Mouse (Mus musculus) heart, embryonic 11.5 days (tissue): Measurements from ENCODE around the gene Gli3. TPM values are rescaled to one million over a fixed set of nuclear protein-coding genes. Genes with fewer than 3 reads are reported as not detected.
A peak's percentile ranks its signal among the peaks of the same experiment; 100 is the strongest.

Experiments
- ATAC-seq: fragments of 200-750 bp; cut with Nextera tagmentation; replicated peaks from 2 replicates; pipeline ENCODE4 v1.8.0; 2017; ENCODE audit warnings: moderate library complexity; ENCODE audit not compliant: insufficient number of reproducible peaks, low FRiP score, low TSS enrichment
- H3K27ac ChIP-seq: fragments of 300-500 bp; sonication (generic); 2 replicates; pipeline ENCODE4 v1.5.1; 2014; ENCODE audit warnings: mild to moderate bottlenecking, low read depth, low read length
- H3K27me3 ChIP-seq: fragments of 300-500 bp; sonication (generic); 2 replicates; pipeline ENCODE4 v1.6.1; 2014; ENCODE audit warnings: mild to moderate bottlenecking, low read length, mixed read lengths; ENCODE audit not compliant: control insufficient read depth, insufficient read depth
- H3K36me3 ChIP-seq: fragments of 300-500 bp; sonication (generic); 2 replicates; pipeline ENCODE4 v1.6.1; 2014; ENCODE audit warnings: mild to moderate bottlenecking, low read length, moderate library complexity, mixed read lengths; ENCODE audit not compliant: control insufficient read depth, insufficient read depth
- H3K4me1 ChIP-seq: fragments of 300-500 bp; sonication (generic); 2 replicates; pipeline ENCODE4 v1.6.1; 2014; ENCODE audit warnings: low read length; ENCODE audit not compliant: control insufficient read depth, insufficient read depth
- H3K4me2 ChIP-seq: fragments of 300-500 bp; sonication (generic); 2 replicates; pipeline ENCODE4 v1.6.1; 2014; ENCODE audit warnings: mild to moderate bottlenecking, moderate library complexity
- H3K4me3 ChIP-seq: fragments of 300-500 bp; sonication (generic); 2 replicates; pipeline ENCODE4 v1.5.1; 2014; ENCODE audit warnings: low read depth, low read length
- H3K9ac ChIP-seq: fragments of 300-500 bp; sonication (generic); 2 replicates; pipeline ENCODE4 v1.6.1; 2014; ENCODE audit warnings: mild to moderate bottlenecking, low read depth, low read length, moderate library complexity
- H3K9me3 ChIP-seq: fragments of 300-500 bp; sonication (generic); replicated peaks from 2 replicates; pipeline ENCODE4 v1.6.1; 2016; ENCODE audit warnings: low read length; ENCODE audit not compliant: control insufficient read depth
- WGBS: fragments of 180-500 bp; shearing (Covaris S2); extraction: QIAGEN DNeasy Blood & Tissue Kit; methylation state at CpG from one replicate; pipeline ENCODE4 v1.1.7; 2014; ENCODE audit not compliant: insufficient replicate concordance; 5-methylcytosine and 5-hydroxymethylcytosine counted together
- polyA plus RNA-seq: library from polyadenylated mRNA; unstranded; fragments of >200 nt; fragmentation: Nextera tagmentation; extraction: Ambion mirVana; gene quantifications from 2 replicates; pipeline ENCODE4 v1.2.1, GENCODE M21; 2014

Gli3 gene
- polyA plus RNA-seq, 1 experiment from 2014 or later: 11.4 TPM

DNA sequence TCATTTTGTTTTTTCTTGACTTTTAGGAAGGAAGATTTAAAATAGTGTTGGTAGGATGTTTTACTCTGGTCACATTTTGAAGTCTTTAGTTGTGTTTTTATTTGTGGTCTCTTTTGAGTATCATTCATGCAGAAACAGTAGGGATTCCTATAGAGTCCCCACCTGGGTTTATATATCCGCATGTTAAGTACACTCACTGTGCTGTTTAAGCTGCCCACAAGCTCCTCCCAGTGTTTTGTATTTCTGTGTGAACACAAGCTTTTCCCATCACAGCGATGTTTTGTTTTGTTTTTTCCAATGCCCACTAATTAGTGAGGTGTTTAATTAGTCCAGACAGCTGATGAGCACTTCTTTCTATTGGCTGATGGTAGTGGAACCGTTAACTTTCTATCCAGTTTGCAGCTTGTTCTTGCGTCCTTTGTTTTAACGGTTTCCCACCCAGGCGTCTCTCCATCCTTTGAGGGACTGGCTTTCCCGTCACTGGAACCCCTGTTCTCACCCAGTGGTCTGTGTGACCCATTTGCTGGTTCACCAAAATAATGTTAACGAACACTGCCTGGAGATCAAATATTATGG lies 87.1 kb downstream of the Gli3 start:
- Histone ChIP-seq H3K27me3 (no peaks in the 10 kb centered on the region), H3K9me3 (no peaks in the 10 kb centered on the region), H3K4me3 (no peak overlapping the region), H3K4me1 (no peaks in the 10 kb centered on the region; the same call in 1 of the 2 replicates), H3K4me2 (no peak overlapping the region), H3K27ac (no peak overlapping the region), H3K36me3 (no peaks in the 10 kb centered on the region), H3K9ac (no peak overlapping the region)
- no peak for ATAC-seq
- WGBS: 89% methylated on average over 8 of the region's 8 CpGs

DNA sequence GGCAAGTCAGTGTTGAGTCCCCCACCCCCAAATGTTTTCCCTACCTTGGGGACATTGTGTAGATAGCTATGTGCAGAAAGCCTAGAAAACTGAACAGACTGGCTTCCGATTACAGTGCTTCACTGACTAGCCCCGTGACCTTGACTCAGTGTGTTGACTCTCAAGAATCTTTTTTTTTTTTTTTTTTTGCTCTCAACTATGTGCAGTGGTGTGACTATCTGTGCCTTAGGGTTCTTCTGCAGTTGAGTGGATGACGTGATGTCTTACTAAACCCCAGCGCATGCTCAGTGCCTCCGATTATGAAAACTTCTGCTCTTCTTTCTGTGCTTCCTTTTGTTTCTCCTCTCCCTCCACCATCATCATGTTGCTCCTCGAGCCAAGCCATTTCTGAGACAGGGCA lies 87.7 kb downstream of the Gli3 start:
- H3K9ac ChIP-seq: no peak overlapping the region
- no peaks in the 10 kb centered on the region for H3K36me3 ChIP-seq
- H3K27me3 ChIP-seq: no peaks in the 10 kb centered on the region
- H3K4me1 ChIP-seq: no peaks in the 10 kb centered on the region; the same call in 1 of the 2 replicates
- H3K9me3 ChIP-seq: no peaks in the 10 kb centered on the region
- H3K4me2 ChIP-seq: no peak overlapping the region
- no peak overlapping the region for H3K4me3 ChIP-seq
- 60% methylated on average over 6 of the region's 6 CpGs for WGBS
- H3K27ac ChIP-seq: no peak overlapping the region
- no peak for ATAC-seq

DNA sequence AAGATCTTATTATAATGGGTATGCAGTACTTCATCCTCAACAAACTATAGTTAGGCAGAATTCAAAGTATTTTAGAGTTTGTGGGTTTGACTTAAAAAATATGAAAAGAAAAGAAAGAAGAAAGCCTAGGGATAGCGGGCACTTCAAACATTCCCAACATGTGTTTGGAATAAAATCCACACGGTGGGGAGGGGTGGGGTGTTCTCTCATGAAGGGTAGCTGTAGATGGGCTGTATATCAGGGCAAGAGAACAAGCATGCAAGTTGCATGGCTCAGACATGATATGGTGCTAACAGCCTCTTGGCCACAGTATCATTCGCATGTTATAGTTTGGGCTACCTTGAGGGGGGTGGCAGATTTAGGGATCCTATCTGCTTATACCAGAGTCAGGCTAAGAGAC lies 89.0 kb downstream of the Gli3 start:
- no peak overlapping the region for H3K4me3 ChIP-seq
- H3K27me3 ChIP-seq: no peaks in the 10 kb centered on the region
- H3K9me3 ChIP-seq: no peaks in the 10 kb centered on the region
- WGBS: 90% methylated on average over 3 of the region's 3 CpGs
- H3K4me2 ChIP-seq: no peak overlapping the region
- no peaks in the 10 kb centered on the region; the same call in 1 of the 2 replicates for H3K4me1 ChIP-seq
- H3K36me3 ChIP-seq: no peaks in the 10 kb centered on the region
- H3K27ac ChIP-seq: no peak overlapping the region
- ATAC-seq: no peak
- no peak overlapping the region for H3K9ac ChIP-seq

DNA sequence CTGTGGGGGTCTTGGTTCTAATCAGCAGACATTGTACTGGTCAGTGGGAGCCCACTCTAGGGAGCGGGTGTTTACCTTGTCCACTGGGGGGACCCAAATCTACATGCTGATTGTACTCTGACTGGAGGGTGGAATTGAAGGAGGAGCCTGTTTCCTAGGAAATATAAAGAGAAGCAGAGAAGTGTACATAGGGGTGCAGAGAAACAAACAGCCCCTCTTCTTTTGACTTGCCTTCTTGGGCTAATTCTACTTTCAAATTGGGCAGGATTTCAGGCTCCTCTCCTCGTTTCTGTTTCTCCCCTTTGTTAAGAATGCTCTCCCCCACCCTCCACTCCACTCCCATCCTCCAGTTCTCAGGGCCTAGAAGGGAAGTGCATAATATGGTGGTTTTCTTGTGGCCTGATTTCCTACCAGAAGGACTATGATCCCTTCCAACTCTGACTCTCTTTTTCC lies 93.6 kb downstream of the Gli3 start:
- WGBS: 37% methylated on average over 2 of the region's 2 CpGs
- no peaks in the 10 kb centered on the region for H3K36me3 ChIP-seq
- H3K4me1 ChIP-seq: no peaks in the 10 kb centered on the region
- H3K9ac ChIP-seq: no peak overlapping the region
- H3K4me3 ChIP-seq: no peak overlapping the region
- H3K9me3 ChIP-seq: no peaks in the 10 kb centered on the region
- no peak overlapping the region for H3K4me2 ChIP-seq
- H3K27me3 ChIP-seq: no peaks in the 10 kb centered on the region
- no peak for ATAC-seq
- H3K27ac ChIP-seq: no peak overlapping the region

DNA sequence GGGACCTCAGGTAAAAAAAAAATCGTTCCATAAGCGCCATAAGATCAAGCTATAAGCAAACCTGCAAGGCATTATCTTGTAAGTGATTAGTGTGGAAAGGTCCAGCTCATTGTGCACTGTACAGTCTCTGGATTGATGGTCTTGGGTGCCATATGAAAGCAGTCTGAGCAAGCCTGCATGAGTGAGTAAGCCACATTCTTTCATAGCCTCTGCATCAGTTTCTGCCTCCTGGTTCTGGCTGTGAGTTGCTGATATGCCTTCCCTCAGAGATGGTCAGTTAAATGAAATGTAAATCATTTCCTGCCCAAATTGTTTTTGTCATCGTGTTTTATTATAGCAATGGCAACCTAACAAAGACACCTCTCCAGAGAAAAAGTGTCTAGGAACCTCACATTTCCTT lies 98.4 kb downstream of the Gli3 start:
- Histone ChIP-seq H3K4me3 (no peak overlapping the region), H3K9ac (no peak overlapping the region), H3K27me3 (no peaks in the 10 kb centered on the region), H3K27ac (no peak overlapping the region), H3K9me3 (no peaks in the 10 kb centered on the region), H3K4me2 (no peak overlapping the region), H3K4me1 (0 out of 2 replicates have a peak, but pooled peaks cover 4% of the 10 kb centered on the region), H3K36me3 (no peaks in the 10 kb centered on the region)
- WGBS: 64% methylated on average over 3 of the region's 3 CpGs
- no peak for ATAC-seq

DNA sequence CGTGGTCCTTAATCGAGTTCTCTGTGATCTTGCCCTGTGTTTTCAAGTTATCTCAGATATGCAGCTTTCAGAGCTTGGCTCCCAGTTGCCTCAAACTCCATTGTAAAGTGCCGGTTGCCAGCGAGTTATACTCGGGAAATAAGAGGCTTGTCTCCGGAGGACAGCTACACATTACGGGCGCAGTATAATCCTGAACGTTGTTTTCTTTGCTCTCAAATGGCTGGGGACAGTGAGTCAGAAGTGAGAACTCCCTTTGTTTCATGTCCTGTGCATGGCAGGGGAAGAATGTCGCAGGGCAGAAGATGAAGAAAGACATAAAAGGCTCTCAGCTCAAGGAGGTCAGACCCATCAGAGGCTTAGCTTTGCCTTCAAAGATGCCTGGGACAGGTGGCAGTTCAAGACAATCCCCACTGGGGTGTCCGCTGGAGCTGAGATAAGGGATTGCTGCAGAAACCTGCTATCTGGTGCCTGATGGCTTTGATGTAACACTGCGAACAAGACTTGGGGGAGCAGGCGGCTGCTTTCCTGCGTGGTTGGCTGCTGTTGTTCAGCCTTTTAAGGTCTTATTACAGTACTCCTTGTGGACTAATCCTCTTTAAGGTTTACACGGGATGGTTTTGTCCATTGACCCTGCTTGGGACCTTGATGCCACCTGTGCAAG lies 108.0 kb downstream of the Gli3 start:
- Histone ChIP-seq H3K27ac (no peak overlapping the region), H3K4me3 (peak overlapping the region; percentile 2; the same call in 1 of the 2 replicates), H3K36me3 (no peaks in the 10 kb centered on the region), H3K4me1 (no peaks in the 10 kb centered on the region; the same call in 1 of the 2 replicates), H3K9me3 (no peaks in the 10 kb centered on the region), H3K27me3 (no peaks in the 10 kb centered on the region), H3K9ac (no peak overlapping the region), H3K4me2 (peak overlapping the region; percentile 36)
- no peak for ATAC-seq
- WGBS: 12% methylated on average over 15 of the region's 15 CpGs

DNA sequence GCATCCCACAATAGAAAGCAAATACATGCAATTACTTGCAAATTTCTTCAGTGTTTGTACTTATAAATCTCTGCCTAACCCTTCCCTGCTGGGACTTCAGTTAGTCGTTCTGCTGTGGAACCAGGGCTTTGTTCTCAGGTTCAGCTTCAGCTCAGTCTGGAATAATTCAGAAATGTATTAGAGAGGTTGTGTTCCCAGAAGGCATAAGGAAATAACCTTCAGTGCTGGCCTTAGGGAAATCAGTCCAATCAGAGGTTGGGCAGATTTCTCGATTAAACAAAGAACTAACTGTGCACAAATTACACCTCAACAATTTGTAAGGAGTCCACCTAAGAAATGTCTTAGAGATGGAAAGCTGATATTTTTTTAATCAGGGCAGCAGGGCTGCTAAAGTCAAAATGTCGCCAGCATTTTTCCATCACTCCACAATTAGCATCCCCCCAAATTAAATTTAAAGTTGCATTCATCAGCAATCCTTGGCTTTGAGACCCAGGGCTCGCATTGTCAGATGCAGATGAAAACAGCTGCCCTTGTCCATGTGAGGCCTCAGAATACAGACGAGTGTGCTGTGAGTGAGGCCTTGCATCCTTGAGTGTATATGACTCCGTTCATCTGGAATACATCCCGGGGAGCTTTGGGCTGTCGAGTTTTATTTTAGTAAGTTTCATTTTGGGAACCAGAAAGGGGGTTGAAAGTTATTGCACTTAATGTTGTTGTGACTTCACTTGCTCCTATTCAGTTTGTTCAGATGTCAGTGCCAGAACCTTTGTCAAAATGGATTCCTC lies 114.3 kb downstream of the Gli3 start:
- H3K36me3 ChIP-seq: no peaks in the 10 kb centered on the region
- H3K27me3 ChIP-seq: no peaks in the 10 kb centered on the region
- no peak for ATAC-seq
- no peak overlapping the region for H3K27ac ChIP-seq
- H3K4me3 ChIP-seq: no peak overlapping the region
- 71% methylated on average over 8 of the region's 8 CpGs for WGBS
- H3K9ac ChIP-seq: no peak overlapping the region
- H3K9me3 ChIP-seq: no peaks in the 10 kb centered on the region
- H3K4me1 ChIP-seq: no peaks in the 10 kb centered on the region
- no peak overlapping the region for H3K4me2 ChIP-seq

DNA sequence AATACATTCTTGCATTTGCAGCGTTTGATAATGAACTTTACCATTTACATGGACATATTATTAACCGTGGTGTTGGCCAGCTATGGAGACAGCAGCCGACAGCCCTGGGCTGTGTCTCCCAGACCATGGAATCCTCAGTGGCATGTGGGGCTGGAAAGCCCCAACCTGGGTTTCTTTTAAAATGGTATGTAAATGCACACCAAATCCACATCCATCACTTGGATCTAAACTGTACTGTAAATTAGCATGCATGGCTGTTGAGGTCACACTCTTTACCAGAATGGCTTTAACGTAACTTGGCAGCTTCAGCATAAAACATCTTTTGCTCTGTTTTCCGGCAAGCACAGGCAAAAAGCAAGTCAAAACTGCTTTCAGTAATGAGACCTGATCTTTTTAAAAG lies 117.4 kb downstream of the Gli3 start:
- H3K4me2 ChIP-seq: no peak overlapping the region
- no peaks in the 10 kb centered on the region for H3K27me3 ChIP-seq
- WGBS: 78% methylated on average over 5 of the region's 5 CpGs
- no peak overlapping the region for H3K27ac ChIP-seq
- H3K36me3 ChIP-seq: no peaks in the 10 kb centered on the region
- no peak for ATAC-seq
- H3K4me3 ChIP-seq: no peak overlapping the region
- no peak overlapping the region for H3K9ac ChIP-seq
- H3K4me1 ChIP-seq: no peaks in the 10 kb centered on the region
- no peaks in the 10 kb centered on the region for H3K9me3 ChIP-seq
